In the genomic region with DNA sequence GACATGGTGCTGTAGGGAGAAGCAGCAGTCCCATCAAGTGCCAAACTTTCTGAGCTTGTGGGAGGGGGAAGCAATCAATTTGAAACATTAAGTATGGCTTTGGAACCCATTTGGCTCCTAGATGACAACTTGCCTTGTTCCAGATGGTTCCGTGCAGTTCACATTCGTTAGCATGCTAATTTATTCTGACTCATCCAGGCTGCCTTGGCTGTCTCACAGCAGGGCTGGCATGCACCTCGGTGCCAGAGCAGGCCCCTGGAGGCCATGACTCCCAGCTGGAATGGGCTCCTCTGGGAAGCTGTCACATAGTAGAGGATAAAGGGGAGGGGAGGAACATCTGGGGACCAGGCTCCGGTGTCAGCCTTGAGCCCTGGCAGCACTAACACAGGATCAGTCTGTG, we compare ENCODE assay signal across 8 mouse cellular contexts. TPM values are rescaled to one million over a fixed set of nuclear protein-coding genes. Genes with fewer than 3 reads are reported as not detected.
A peak's percentile ranks its signal among the peaks of the same experiment; 100 is the strongest.
DNase-seq lines count a peak whose midpoint lies in the region; ATAC-seq and TF ChIP-seq lines count a peak whose summit lies in the region.

No protein-coding gene starts in this region.

- H3K9ac ChIP-seq in hindbrain, embryonic 14.5 days: no peak overlapping the region
- H3K9ac ChIP-seq in liver, postnatal 0 days (replicated peaks): no peak overlapping the region

- H3K4me3 ChIP-seq in hindbrain, embryonic 14.5 days (replicated peaks; ENCODE audit: low read length): no peak overlapping the region
- no peak overlapping the region for H3K4me3 ChIP-seq in midbrain, embryonic 10.5 days
- H3K4me3 ChIP-seq in liver, postnatal 0 days (ENCODE audit: low read depth, low read length): no peak overlapping the region

- H3K9me3 ChIP-seq in hindbrain, embryonic 14.5 days (ENCODE audit: control insufficient read depth, low read length): no peaks in the 10 kb centered on the region
- no peaks in the 10 kb centered on the region for H3K9me3 ChIP-seq in midbrain, embryonic 10.5 days (replicated peaks)
- no peaks in the 10 kb centered on the region for H3K9me3 ChIP-seq in liver, postnatal 0 days (ENCODE audit: low read length)

- ATAC-seq in cerebellum, adult (ENCODE audit: insufficient number of reproducible peaks, low FRiP score, low TSS enrichment): no peak
- peak; percentile 79 for ATAC-seq in hindbrain, embryonic 14.5 days (ENCODE audit: low FRiP score)
- no peak for ATAC-seq in liver, postnatal 0 days

- DNase-seq in cerebellum, adult 11-12 months: peak; percentile 21
- DNase-seq in adrenal gland, postnatal 36 days: peak; percentile 54
- DNase-seq in hindbrain, embryonic 14.5 days (ENCODE audit: low spot score): peak; percentile 59
- DNase-seq in midbrain, embryonic 10.5 days (ENCODE audit: low spot score): no peak
- no peak for DNase-seq in heart, adult 9 months (ENCODE audit: low spot score in 2 of 2)
- DNase-seq in liver, postnatal 0 days: no peak
- no peak for DNase-seq in ovary, postnatal 14 days (ENCODE audit: low spot score)

- no peaks in the 10 kb centered on the region; the same call in none of the 2 replicates for H3K4me1 ChIP-seq in hindbrain, embryonic 14.5 days (replicated peaks; ENCODE audit: control insufficient read depth, insufficient read depth, low read length)
- H3K4me1 ChIP-seq in midbrain, embryonic 10.5 days: peaks cover 11% of the 10 kb centered on the region
- no peaks in the 10 kb centered on the region for H3K4me1 ChIP-seq in liver, postnatal 0 days (ENCODE audit: insufficient read depth)

- TF ChIP-seq CTCF in liver, postnatal 0 days (IDR thresholded peaks at IDR 0.05; ENCODE audit: low read depth): no peak

- H3K36me3 ChIP-seq in hindbrain, embryonic 14.5 days (replicated peaks; ENCODE audit: control insufficient read depth, insufficient read depth): no peaks in the 10 kb centered on the region
- no peaks in the 10 kb centered on the region for H3K36me3 ChIP-seq in midbrain, embryonic 10.5 days
- H3K36me3 ChIP-seq in liver, postnatal 0 days (replicated peaks; ENCODE audit: insufficient read depth, low read length): no peaks in the 10 kb centered on the region

- H3K27me3 ChIP-seq in hindbrain, embryonic 14.5 days (ENCODE audit: control insufficient read depth, insufficient read depth, low read length): peaks cover 7% of the 10 kb centered on the region; the same call in 1 of the 2 replicates
- no peaks in the 10 kb centered on the region; the same call in 1 of the 2 replicates for H3K27me3 ChIP-seq in midbrain, embryonic 10.5 days (ENCODE audit: low read depth, poor library complexity, severe bottlenecking)
- no peaks in the 10 kb centered on the region for H3K27me3 ChIP-seq in liver, postnatal 0 days (ENCODE audit: insufficient read depth, low read length)

- no peak overlapping the region for H3K27ac ChIP-seq in hindbrain, embryonic 14.5 days
- peak overlapping the region; percentile 52 for H3K27ac ChIP-seq in midbrain, embryonic 10.5 days (replicated peaks)
- H3K27ac ChIP-seq in liver, postnatal 0 days (ENCODE audit: low read depth): no peak overlapping the region

- no peak for TF ChIP-seq EP300 in liver, postnatal 0 days (IDR thresholded peaks at IDR 0.05; ENCODE audit: low read depth)

- no peak overlapping the region for H3K4me2 ChIP-seq in hindbrain, embryonic 14.5 days (replicated peaks)
- H3K4me2 ChIP-seq in liver, postnatal 0 days (ENCODE audit: low read depth, low read length): no peak overlapping the region

- 11% methylated on average over 4 of the region's 4 CpGs for WGBS in hindbrain, embryonic 14.5 days
- WGBS in midbrain, embryonic 10.5 days: 56% methylated on average over 4 of the region's 4 CpGs
- WGBS in liver, postnatal 0 days (ENCODE audit: insufficient replicate concordance): 81% methylated on average over 4 of the region's 4 CpGs

RNA-seq across cellular contexts. Expression of gene A530016L24Rik, which starts 31.4 kb away (rescaled TPM):
- total RNA-seq in adrenal gland, postnatal 36 days (2021): 10 to 100 TPM; 21.7 to 41.5 TPM
- polyA plus RNA-seq in hindbrain, embryonic 14.5 days (2014; fragmentation: Nextera tagmentation; extraction: Ambion mirVana): 0.18 and 0.19 TPM in 2 replicates
- not detected in 2 replicates for polyA plus RNA-seq in midbrain, embryonic 10.5 days (2016; fragmentation: Nextera tagmentation; extraction: Ambion mirVana)
- 0.06 TPM in 1 of 2 replicates, not detected in the other for polyA plus RNA-seq in liver, postnatal 0 days (2015; fragmentation: Nextera tagmentation; extraction: Ambion mirVana)

RNA-seq across cellular contexts. Expression of gene Tmem179, which starts 58.7 kb away (rescaled TPM):
- total RNA-seq in adrenal gland, postnatal 36 days (2021): 1 to 10 TPM; 4.3 to 5.6 TPM
- polyA plus RNA-seq in hindbrain, embryonic 14.5 days (2014; fragmentation: Nextera tagmentation; extraction: Ambion mirVana): 64.6 and 72.2 TPM in 2 replicates
- polyA plus RNA-seq in midbrain, embryonic 10.5 days (2016; fragmentation: Nextera tagmentation; extraction: Ambion mirVana): 2.8 and 4.9 TPM in 2 replicates
- polyA plus RNA-seq in liver, postnatal 0 days (2015; fragmentation: Nextera tagmentation; extraction: Ambion mirVana): not detected in 2 replicates

Comparison
In these comparisons a context has a peak if more than half of its experiments do, and no peak if none do; other contexts are left out.
1. DNase-seq: peak in cerebellum, adult 11-12 months (single experiment), adrenal gland, postnatal 36 days (2 of 2) and hindbrain, embryonic 14.5 days (single experiment); none in midbrain, embryonic 10.5 days (single experiment), heart, adult 9 months (0 of 2), liver, postnatal 0 days (single experiment) and ovary, postnatal 14 days (single experiment).
2. RNA of gene Tmem179, which starts 58.7 kb away (polyA plus RNA-seq): 64.6 to 72.2 TPM in hindbrain, embryonic 14.5 days; 2.8 to 4.9 TPM in midbrain, embryonic 10.5 days and not detected in liver, postnatal 0 days; every median in the first group is over 10 times any median in the second.